Mouse (Mus musculus) forebrain, embryonic 16.5 days (tissue): ENCODE data around the gene Fam221a. TPM values are rescaled to one million over a fixed set of nuclear protein-coding genes. Genes with fewer than 3 reads are reported as not detected.
"Not testable (repeated sequence)": the region's sequence is repeated elsewhere in the genome, so short reads cannot be mapped to it uniquely, and the experiment has no call there.

Experiments
- ATAC-seq: fragments of 200-750 bp; cut with Nextera tagmentation; 2 replicates; pipeline ENCODE4 v1.8.0; 2017; ENCODE audit warnings: mild to moderate bottlenecking, moderate library complexity
- H3K27ac ChIP-seq: fragments of 300-500 bp; sonication (generic); 2 replicates; pipeline ENCODE4 v1.5.1; 2014; ENCODE audit warnings: low read length, control low read depth
- H3K27me3 ChIP-seq: fragments of 300-500 bp; sonication (generic); replicated peaks from 2 replicates; pipeline ENCODE4 v1.6.1; 2014; ENCODE audit warnings: low read length; ENCODE audit not compliant: control insufficient read depth, insufficient read depth
- H3K36me3 ChIP-seq: fragments of 300-500 bp; sonication (generic); 2 replicates; pipeline ENCODE4 v1.6.1; 2014; ENCODE audit not compliant: control insufficient read depth, insufficient read depth
- H3K4me1 ChIP-seq: fragments of 300-500 bp; sonication (generic); replicated peaks from 2 replicates; pipeline ENCODE4 v1.6.1; 2014; ENCODE audit warnings: low read length; ENCODE audit not compliant: control insufficient read depth, insufficient read depth
- H3K4me2 ChIP-seq: fragments of 300-500 bp; sonication (generic); 2 replicates; pipeline ENCODE4 v1.6.1; 2014; ENCODE audit warnings: mild to moderate bottlenecking, low read length, control low read depth
- H3K4me3 ChIP-seq: fragments of 300-500 bp; sonication (generic); replicated peaks from 2 replicates; pipeline ENCODE4 v1.5.1; 2014; ENCODE audit warnings: mild to moderate bottlenecking, low read length, control low read depth
- H3K9ac ChIP-seq: fragments of 300-500 bp; sonication (generic); replicated peaks from 2 replicates; pipeline ENCODE4 v1.6.1; 2014; ENCODE audit warnings: low read depth, low read length, control low read depth
- H3K9me3 ChIP-seq: fragments of 300-500 bp; sonication (generic); 2 replicates; pipeline ENCODE4 v1.6.1; 2016; ENCODE audit warnings: low read length; ENCODE audit not compliant: control insufficient read depth
- WGBS: fragments of 180-500 bp; shearing (Covaris S2); extraction: QIAGEN DNeasy Blood & Tissue Kit; methylation state at CpG from one replicate; pipeline ENCODE4 v1.1.7; 2014; 5-methylcytosine and 5-hydroxymethylcytosine counted together
- polyA plus RNA-seq: library from polyadenylated mRNA; unstranded; fragments of >200 nt; fragmentation: Nextera tagmentation; extraction: Ambion mirVana; gene quantifications from 2 replicates; pipeline ENCODE4 v1.2.1, GENCODE M21; 2015

The Fam221a gene
- polyA plus RNA-seq, 1 experiment from 2014 or later, result 5.6 TPM

DNA sequence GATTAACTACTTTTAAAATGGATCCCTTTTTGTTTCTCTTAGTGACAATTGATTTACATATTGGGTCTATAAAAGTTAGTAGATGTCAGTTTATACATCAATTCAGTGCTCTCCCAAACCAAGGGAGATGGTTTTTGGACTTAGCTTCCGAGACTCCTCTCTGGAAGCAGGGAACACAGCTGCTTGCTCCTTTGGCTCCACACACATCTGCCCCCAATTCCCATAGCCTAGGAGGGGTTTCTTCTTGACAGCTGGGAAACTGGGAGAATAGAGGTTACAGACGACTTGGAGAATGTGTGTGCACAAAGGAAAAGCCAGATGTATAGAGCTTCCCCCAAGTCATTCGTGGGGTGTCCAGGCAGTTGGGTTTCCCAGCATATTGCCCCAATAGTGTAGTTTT is 673 bp downstream of the Fam221a start:
- Histone ChIP-seq H3K36me3 (no peaks in the 10 kb centered on the region), H3K4me3 (peak overlapping the region; percentile 71), H3K4me1 (peaks cover 6% of the 10 kb centered on the region), H3K27ac (no peak overlapping the region), H3K27me3 (no peaks in the 10 kb centered on the region), H3K9ac (peak overlapping the region; percentile 72), H3K4me2 (peak overlapping the region; percentile 96), H3K9me3 (no peaks in the 10 kb centered on the region)
- 36% methylated on average over 3 of the region's 3 CpGs for WGBS
- ATAC-seq, result no peak

DNA sequence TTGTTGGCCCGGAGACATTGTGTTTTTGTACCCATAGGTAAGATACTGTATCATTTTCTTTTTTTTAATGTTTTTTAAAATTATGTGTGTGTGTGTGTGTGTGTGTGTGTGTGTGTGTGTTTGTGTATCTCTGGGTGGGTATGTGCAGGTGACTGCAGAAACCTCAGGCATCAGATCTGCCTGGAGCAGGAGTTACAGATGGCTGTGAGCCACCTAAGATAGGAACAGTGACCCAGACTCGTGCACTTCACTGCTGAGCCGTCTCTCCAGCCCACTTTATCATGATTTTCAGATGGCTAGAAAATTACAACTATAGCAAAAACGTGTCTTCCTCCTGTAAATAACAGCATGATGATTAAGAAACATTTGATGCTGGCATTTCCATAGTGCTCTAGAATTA is 5.2 kb downstream of the Fam221a start:
- no peak for ATAC-seq

DNA sequence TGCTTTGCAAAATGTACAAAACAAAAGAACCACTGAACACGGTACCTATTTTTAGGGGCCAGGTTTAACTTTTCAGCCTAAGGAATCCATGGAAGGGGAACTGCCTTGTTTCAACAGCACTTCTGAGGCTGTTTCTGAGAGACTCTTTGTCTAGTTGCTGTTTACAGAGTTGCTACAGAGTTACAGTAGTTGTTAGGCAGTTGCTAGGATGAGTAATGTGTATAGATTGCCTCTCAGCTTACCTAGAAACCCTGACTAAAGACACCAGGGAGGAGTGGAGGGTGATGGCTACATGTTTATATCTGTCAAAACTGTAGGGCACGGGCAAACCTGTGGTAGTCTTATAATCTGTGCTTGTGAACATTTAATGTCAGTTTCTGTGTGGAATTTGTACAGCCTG is 6.4 kb downstream of the Fam221a start:
- Histone ChIP-seq H3K4me3 (no peak overlapping the region), H3K36me3 (no peaks in the 10 kb centered on the region), H3K4me1 (no peaks in the 10 kb centered on the region), H3K9me3 (no peaks in the 10 kb centered on the region), H3K4me2 (no peak overlapping the region), H3K27me3 (no peaks in the 10 kb centered on the region), H3K27ac (no peak overlapping the region), H3K9ac (no peak overlapping the region)
- ATAC-seq, result no peak
- 62% methylated on average over 2 of the region's 2 CpGs for WGBS

More for the DNA sequence above, 5.2 kb downstream of the Fam221a start:
- Histone ChIP-seq H3K4me1 (peaks cover 6% of the 10 kb centered on the region), H3K4me3 (no peak overlapping the region), H3K27me3 (no peaks in the 10 kb centered on the region), H3K9me3 (no peaks in the 10 kb centered on the region), H3K27ac (no peak overlapping the region), H3K4me2 (no peak overlapping the region), H3K9ac (no peak overlapping the region), H3K36me3 (no peaks in the 10 kb centered on the region)
- 85% methylated on average over 4 of the region's 4 CpGs for WGBS

DNA sequence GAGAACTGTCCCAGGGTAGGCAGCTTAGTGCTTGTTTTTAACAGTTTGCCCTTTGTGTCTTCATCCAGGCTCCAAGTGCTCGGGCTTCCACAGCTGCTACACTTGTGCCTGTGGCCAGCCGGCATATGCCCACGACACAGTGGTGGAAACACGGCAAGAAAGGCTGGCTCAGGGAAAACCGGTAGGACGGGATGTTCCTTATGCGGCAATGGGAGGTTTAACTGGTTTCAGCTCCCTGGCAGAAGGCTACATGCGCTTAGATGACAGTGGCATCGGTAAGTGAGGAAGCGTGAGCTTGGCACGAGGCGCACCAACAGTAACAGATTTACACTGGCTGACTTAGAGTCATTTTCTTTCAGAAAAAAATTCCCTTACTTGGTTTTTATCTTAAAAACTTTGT is 10.8 kb downstream of the Fam221a start:
- 61% methylated on average over 12 of the region's 12 CpGs for WGBS
- no peaks in the 10 kb centered on the region for H3K36me3 ChIP-seq

GRCm38 (mm10) chr6:49394276-49394675 is 26.7 kb downstream of the Fam221a start:
- H3K9ac ChIP-seq, result no peak overlapping the region
- H3K4me2 ChIP-seq, result no peak overlapping the region
- H3K27me3 ChIP-seq, result no peaks in the 10 kb centered on the region
- no peak overlapping the region for H3K27ac ChIP-seq
- no peaks in the 10 kb centered on the region for H3K36me3 ChIP-seq
- no peak overlapping the region for H3K4me3 ChIP-seq
- H3K9me3 ChIP-seq, result no peaks in the 10 kb centered on the region
- ATAC-seq, result no peak
- no peaks in the 10 kb centered on the region for H3K4me1 ChIP-seq
- WGBS, result 69% methylated on average over 1 of the region's 1 CpGs

More for the DNA sequence above, 10.8 kb downstream of the Fam221a start:
- Histone ChIP-seq H3K4me3 (no peak overlapping the region), H3K4me2 (no peak overlapping the region), H3K27ac (no peak overlapping the region), H3K9me3 (no peaks in the 10 kb centered on the region), H3K9ac (no peak overlapping the region), H3K27me3 (no peaks in the 10 kb centered on the region), H3K4me1 (no peaks in the 10 kb centered on the region)
- no peak for ATAC-seq

- no peaks in the 10 kb centered on the region for H3K4me1 ChIP-seq
- no peak within 1 kb of the TSS for H3K27ac ChIP-seq
- no peak within 1 kb of the TSS for H3K9ac ChIP-seq
- no peaks in the 10 kb centered on the region for H3K27me3 ChIP-seq
- H3K4me2 ChIP-seq, result no peak within 1 kb of the TSS
- H3K4me3 ChIP-seq, result no peak within 1 kb of the TSS
- no peaks in the 10 kb centered on the region for H3K36me3 ChIP-seq
- H3K9me3 ChIP-seq, result no peaks in the 10 kb centered on the region
- WGBS, result 90% methylated on average over 34 of the region's 34 CpGs
- ATAC-seq, result no peak
Observed at GRCm38 (mm10) chr6:49395316-49395715, 27.8 kb downstream of the Fam221a start, which contains the start of gene Stk31. Gene Stk31, plus strand, starts transcription at chr6:49395604.

DNA sequence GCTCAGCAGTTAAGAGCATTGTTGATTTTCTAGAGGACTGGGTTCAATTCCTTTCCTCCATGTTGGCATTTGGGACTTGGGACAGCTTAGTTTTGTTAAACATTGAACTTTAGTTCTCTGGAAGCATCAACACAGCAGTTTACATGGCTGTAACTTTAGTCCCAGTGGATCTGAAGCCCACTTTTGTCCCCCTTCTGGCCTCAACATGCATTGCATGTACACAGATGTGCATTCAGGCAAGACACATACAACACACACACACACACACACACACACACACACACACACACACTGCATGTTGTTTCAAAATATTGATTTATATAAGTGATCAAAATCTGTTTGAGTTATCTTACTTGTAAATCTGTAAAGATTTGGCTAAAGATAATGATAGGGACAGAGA is 29.9 kb downstream of the Fam221a start:
- Histone ChIP-seq H3K27me3 (no peaks in the 10 kb centered on the region), H3K4me2 (no peak overlapping the region), H3K9ac (no peak overlapping the region), H3K4me3 (no peak overlapping the region), H3K9me3 (no peaks in the 10 kb centered on the region), H3K27ac (no peak overlapping the region), H3K36me3 (no peaks in the 10 kb centered on the region), H3K4me1 (no peaks in the 10 kb centered on the region)
- no peak for ATAC-seq

DNA sequence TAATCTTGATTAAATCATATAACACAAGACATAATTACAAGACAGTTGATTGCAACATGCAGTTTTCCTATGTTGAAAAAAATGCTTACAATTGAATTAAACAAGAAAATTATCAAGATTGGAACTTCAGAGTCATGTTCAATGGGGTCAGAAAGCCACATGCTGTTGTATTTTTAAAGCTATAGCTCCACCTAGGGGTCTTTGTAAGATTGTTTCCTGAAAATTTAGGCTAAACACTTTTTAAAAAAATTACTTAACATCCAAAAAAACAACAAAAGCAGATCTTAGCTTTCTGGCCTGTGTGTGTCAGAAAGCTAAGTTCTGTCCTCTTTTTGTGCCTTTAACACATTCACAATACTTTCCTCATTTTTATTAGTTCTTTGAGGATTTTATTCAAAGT is 30.8 kb downstream of the Fam221a start:
- Histone ChIP-seq H3K9me3 (no peaks in the 10 kb centered on the region), H3K36me3 (no peaks in the 10 kb centered on the region), H3K4me1 (no peaks in the 10 kb centered on the region), H3K9ac (no peak overlapping the region), H3K27ac (no peak overlapping the region), H3K4me3 (no peak overlapping the region), H3K27me3 (no peaks in the 10 kb centered on the region), H3K4me2 (no peak overlapping the region)
- no peak for ATAC-seq

DNA sequence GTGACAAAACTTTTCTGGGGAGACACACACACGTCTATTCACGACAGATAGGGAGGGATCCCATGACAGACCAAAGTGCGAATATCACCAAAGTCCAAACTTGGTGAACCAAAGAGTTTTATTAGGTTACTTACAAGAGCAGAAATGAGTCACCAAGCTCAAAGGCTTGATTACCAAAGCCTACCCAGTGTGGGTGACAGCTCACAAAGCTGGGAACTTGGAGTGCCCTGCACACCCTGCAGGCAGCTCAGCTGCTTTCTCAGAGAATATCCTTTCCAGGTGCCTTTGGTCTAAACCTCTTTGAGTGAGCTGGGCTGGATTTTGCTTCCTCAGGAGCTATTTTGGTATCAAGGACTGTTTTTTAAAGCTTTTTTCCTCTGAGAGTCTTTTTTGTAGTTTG is 43.3 kb downstream of the Fam221a start:
- Histone ChIP-seq H3K27ac (no peak overlapping the region), H3K9ac (no peak overlapping the region), H3K27me3 (no peaks in the 10 kb centered on the region), H3K36me3 (no peaks in the 10 kb centered on the region), H3K4me2 (no peak overlapping the region), H3K9me3 (no peaks in the 10 kb centered on the region), H3K4me1 (no peaks in the 10 kb centered on the region), H3K4me3 (no peak overlapping the region)
- 90% methylated on average over 3 of the region's 3 CpGs for WGBS
- ATAC-seq, result no peak

DNA sequence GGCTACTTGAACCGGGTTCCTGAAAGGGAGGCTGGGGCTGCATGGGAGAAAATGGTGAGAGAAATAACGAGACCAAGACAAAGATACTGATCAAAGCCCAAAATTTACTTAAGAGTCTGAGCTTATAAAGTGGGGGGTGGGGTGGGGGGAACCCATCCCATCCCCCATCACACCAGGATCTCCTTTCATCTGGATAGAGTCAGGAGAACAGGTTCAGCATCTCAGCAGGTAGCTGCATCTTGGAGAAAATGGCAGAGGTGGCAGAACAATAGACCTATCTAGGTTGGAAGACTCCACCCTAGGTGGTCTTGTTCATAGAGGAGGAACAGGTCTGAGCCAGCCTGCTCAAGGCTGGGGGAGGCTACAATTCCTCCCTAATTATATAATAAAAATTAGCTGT is 45.4 kb downstream of the Fam221a start:
- H3K9ac ChIP-seq, ATAC-seq, H3K27me3 ChIP-seq, H3K4me2 ChIP-seq, H3K9me3 ChIP-seq, H3K27ac ChIP-seq, H3K4me3 ChIP-seq, H3K4me1 ChIP-seq, H3K36me3 ChIP-seq: not testable (repeated sequence)
- WGBS, result 44% methylated on average over 2 of the region's 2 CpGs
